Mouse (Mus musculus): Measurements from ENCODE around the gene Vegfd.

- no peak for TF ChIP-seq MAX (IDR thresholded peaks at IDR 0.05; ENCODE audit: low read depth)
- TF ChIP-seq POLR2A (IDR thresholded peaks at IDR 0.05; ENCODE audit: insufficient read length, low read depth): no peak
- no peak for TF ChIP-seq POLR2AphosphoS2 (IDR thresholded peaks at IDR 0.05; ENCODE audit: insufficient read length, low read depth)
- no peak for TF ChIP-seq MYOD1 (IDR thresholded peaks at IDR 0.05; ENCODE audit: control insufficient read depth in 1 of 3, insufficient read length in 2 of 3, low read depth in 2 of 3)
- no peak for TF ChIP-seq USF1 (IDR thresholded peaks at IDR 0.05; ENCODE audit: low read depth)
These were observed 43.6 kb downstream of the Vegfd start for GRCm38 (mm10) chrX:164416803-164417202.
